ENCODE assay signal across 22 mouse cellular contexts in the genomic region with DNA sequence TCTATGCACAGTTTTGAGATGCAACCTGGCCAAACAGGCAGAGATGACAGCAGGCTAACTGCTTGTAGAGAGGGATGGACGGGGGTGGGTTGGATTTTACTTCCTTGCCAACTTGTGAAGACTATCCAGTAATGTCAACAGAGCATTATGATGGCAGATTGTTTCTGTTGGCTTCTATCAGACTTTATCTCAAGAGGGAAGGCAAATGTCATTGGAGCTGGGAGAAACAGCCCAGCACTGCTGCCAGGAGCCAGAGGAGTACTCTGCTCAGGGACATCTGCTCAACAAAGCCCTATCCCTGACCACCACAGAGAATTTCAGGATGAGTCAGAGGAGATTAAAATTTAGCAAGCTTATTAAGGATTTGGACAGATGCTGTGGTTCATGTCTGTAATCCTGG. TPM values are rescaled to one million over a fixed set of nuclear protein-coding genes. Genes with fewer than 3 reads are reported as not detected.
DNase-seq lines count a peak whose midpoint lies in the region; ATAC-seq lines count a peak whose summit lies in the region.
"Had no signal": no experiment of that assay in that cellular context is flagged by ENCODE, and none has a peak within 500 bp of the region (broad histone marks: within the 10 kb centered on the region; RNA-seq: fewer than 3 reads in every experiment).

No protein-coding gene starts in this region.

- no peak for ATAC-seq in megakaryocyte, adult 5-6 weeks (ENCODE audit: poor library complexity, severe bottlenecking)
- ATAC-seq: activated CD4-positive, CD25-positive, alpha-beta regulatory T cell, adult 4 months; forebrain, postnatal 0 days; liver, embryonic 12.5 days had no signal

- peak; percentile 64 to 70 for DNase-seq in cerebellum, postnatal 10 days
- DNase-seq in cerebellum, adult 18-20 months: no peak
- DNase-seq in heart, postnatal 4 days: peak; percentile 13
- no peak for DNase-seq in heart, adult 9 months (ENCODE audit: low spot score in 2 of 2)
- DNase-seq in ovary, adult 18-20 months (ENCODE audit: low spot score): peak; percentile 48
- DNase-seq in ovary, postnatal 36 days (ENCODE audit: low spot score): no peak
- DNase-seq: cerebellum, postnatal 25 days; forebrain, postnatal 0 days; gastrocnemius, postnatal 14 days; heart, adult 18-20 months; heart, postnatal 14 days; kidney, adult 11 months; kidney, postnatal 36 days; lung, postnatal 10 days; retina, postnatal 1 day; right cerebral cortex, postnatal 25 days; spleen, adult 18-20 months; thymus, postnatal 25 days had no signal

RNA-seq across cellular contexts. Expression of gene Flvcr2, which starts 18.3 kb away (rescaled TPM):
- total RNA-seq in heart, postnatal 4 days (2021): 1 to 10 TPM; 4.9 to 6.0 TPM
- not detected in 2 replicates for total RNA-seq in megakaryocyte, adult 5-6 weeks (2015)
- total RNA-seq in megakaryocyte, adult 5-6 weeks (2017): not detected in 2 replicates
- total RNA-seq: MEL had no signal

RNA-seq across cellular contexts. Expression of gene Erg28, which starts 59.7 kb away (rescaled TPM):
- total RNA-seq in heart, postnatal 4 days (2021): 10 to 100 TPM; 15.2 to 19.0 TPM
- 51.8 and 56.9 TPM in 2 replicates for total RNA-seq in megakaryocyte, adult 5-6 weeks (2015)
- total RNA-seq in megakaryocyte, adult 5-6 weeks (2017): 65.9 and 78.8 TPM in 2 replicates

RNA-seq across cellular contexts. Expression of gene Ttll5, which starts 59.8 kb away (rescaled TPM):
- 10 to 100 TPM; 16.8 to 17.9 TPM for total RNA-seq in heart, postnatal 4 days (2021)
- 7.2 and 7.7 TPM in 2 replicates for total RNA-seq in megakaryocyte, adult 5-6 weeks (2015)
- total RNA-seq in megakaryocyte, adult 5-6 weeks (2017): 9.5 and 12.8 TPM in 2 replicates

Comparison
In these comparisons a context has a peak if more than half of its experiments do, and no peak if none do; other contexts are left out.
1. DNase-seq: peak in cerebellum, postnatal 10 days (2 of 2), heart, postnatal 4 days (single experiment) and ovary, adult 18-20 months (single experiment); none in cerebellum, adult 18-20 months (0 of 2), heart, adult 9 months (0 of 2) and ovary, postnatal 36 days (single experiment).
2. RNA of gene Flvcr2, which starts 18.3 kb away (total RNA-seq): 4.9 to 6.0 TPM in heart, postnatal 4 days; not detected in megakaryocyte, adult 5-6 weeks; every median in the first group is over 4 times any median in the second.